Mouse (Mus musculus) adipocyte (in vitro differentiated cells): Measurements from ENCODE around the gene Ube2b.

Experiments used
- DNase-seq: peaks from one replicate; pipeline ENCODE4 v3.0.0-alpha.2; 2016; ENCODE audit warnings: low spot score

The Ube2b gene

DNA sequence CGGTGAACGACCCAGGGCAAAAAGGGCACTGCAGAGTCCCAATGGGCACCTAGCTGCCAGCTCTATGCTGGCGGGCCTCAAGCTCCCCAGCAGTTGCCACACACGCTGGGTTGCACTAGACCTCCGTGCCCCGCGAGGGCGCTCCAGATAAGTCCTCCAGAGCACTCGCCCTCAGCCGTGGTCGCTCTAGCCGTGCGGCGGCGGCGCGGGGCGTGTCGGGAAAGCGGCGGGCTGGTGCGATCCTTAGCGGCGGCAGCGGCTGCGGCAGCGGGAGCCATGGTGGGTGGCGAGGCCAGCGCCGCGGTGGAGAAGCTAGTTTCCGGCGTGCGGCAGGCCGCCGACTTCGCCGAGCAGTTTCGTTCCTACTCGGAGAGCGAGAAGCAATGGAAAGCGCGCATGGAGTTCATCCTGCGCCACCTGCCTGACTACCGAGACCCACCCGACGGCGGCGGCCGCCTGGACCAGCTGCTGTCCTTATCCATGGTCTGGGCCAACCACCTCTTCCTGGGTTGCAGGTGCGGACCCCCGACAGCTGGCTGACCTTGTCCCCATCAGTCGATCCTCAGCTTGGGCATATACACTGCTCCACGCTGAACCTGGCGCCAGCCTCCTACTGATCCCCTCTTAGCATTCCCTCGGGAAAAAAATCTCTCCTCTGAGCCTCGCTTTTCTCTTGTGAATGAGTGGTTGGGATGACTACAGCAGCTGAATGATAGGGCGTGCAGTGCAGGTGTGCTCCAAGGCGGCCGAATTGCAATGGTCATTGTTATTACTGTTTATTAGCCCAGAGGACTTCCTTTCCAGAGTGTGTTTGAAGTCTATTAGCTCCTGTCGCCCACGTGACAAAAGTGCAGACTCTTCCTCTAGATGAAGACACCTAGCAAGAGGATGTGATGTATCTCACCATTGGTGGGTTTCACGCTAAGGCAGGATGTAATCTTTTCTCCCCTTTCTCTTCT lies 32.8 kb downstream of the Ube2b start, which contains the start of gene Cdkn2aipnl:
TSS of gene Cdkn2aipnl (plus strand) at position 219 of the 959 bp plus-strand sequence.
- DNase-seq: peak; percentile 94

- no peak for DNase-seq
Observed at GRCm38 (mm10) chr11:51966651-51967050, 33.9 kb downstream of the Ube2b start.

GRCm38 (mm10) chr11:51962277-51962676 lies 38.3 kb downstream of the Ube2b start:
- DNase-seq: no peak

- no peak for DNase-seq
Observed at GRCm38 (mm10) chr11:51961761-51962160, 38.8 kb downstream of the Ube2b start.

- peak; percentile 80 for DNase-seq
Observed at GRCm38 (mm10) chr11:51960967-51961471, 39.5 kb downstream of the Ube2b start.

GRCm38 (mm10) chr11:51960061-51960460 lies 40.5 kb downstream of the Ube2b start:
- DNase-seq: no peak

DNA sequence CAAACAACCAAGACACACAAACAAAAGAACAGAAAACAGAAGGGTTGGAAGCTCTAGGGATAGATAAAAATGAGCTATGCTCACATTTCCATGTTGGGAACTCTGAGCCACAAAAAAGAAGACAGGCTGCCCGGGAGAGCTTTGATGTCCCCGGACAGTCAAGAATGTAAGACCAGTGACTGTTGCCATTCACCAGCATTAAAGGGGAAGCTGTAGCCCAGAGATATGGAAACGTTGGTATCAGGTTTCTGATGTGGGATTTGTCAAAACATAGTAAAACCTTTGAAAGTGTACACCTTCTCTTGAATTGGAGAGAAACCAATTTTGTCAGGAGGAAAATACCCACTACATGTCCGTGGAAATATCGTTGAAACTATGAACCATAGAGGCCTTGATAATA lies 41.1 kb downstream of the Ube2b start:
- no peak for DNase-seq

DNA sequence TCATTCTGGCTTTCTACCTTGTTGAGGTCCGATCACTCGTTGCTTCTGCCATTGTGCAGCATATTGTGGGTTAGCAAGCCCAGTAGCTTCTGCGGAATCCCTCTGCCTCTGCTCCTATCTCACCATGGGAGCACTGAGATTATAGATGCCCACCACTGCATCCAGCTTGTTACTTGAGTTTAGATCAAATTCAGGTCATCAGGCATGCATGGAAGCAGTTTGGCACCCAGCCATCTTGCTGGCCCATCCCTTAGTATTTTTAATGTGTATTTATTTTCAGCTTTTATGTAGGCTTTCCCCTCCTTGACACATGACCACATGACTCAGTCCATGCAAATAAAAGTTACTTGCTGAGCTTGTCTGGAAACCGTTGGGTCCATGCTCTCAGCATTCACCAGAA lies 42.8 kb downstream of the Ube2b start:
- DNase-seq: no peak

DNA sequence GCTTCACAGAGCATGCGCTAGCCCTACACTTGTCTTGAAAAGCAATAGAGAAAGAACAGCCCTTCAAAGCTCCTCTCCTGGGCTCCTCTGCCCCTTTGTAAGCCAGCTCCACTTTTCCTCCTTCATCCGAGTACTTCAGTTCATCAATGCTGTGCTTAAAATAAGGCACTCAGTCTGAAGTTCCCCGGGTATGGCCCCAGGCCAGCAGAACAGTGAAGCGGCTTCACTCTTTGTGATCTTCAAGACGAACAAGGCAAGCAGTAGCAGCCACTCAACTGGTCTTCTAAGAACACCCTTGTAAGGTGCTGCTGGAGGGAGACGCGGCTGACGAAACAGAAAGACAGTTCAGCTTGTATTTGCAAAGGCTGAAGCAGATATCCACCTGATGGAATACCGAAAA lies 44.5 kb downstream of the Ube2b start:
- no peak for DNase-seq

DNA sequence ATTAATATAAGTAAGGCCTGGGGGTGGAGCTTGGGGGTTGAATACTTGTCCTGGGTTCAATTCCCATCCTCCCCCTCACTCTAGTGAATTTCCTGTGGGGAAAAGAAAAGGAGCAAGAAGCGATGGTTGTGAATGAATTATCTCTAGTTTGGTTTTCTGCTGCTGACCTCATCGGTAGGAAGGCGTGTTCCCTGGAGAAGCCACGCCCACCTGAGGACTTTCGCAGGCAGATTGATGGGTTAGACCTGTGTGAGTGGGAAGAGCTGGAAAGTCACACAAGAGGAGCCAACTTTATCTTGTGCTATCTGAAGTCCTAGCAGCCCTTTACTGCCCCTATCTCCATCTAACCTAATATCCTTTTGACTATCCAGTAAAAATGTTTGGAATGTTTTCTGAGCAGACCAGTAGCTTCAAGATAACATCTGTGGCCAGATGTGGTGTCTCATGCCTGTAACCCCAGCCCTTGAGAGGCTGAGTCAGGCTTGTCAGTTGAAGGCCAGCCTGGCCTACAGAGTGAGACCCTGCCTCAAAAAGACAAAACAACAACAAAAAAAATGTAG lies 48.6 kb downstream of the Ube2b start:
- no peak for DNase-seq

DNA sequence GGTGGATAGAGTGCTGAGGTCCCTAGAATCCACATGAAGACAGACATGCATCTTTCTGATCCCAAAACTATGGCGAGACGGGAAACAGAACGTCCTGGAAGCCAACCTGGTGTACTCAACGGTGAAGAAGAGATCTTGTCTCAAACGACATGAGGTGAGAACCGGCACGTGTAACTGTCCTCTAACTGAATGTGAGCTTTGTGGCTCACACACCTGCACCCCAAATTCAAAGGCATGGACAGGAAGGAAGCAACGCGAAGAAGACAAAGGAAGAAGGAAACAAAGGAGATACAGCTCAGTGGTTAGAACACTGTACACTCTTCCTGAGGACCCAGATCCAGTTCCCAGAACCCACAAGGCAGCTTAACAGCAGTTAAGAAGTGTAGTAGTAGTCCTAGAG lies 50.6 kb downstream of the Ube2b start:
- DNase-seq: no peak

GRCm38 (mm10) chr11:51949155-51949840 lies 51.3 kb downstream of the Ube2b start:
- no peak for DNase-seq

- no peak for DNase-seq
Observed at GRCm38 (mm10) chr11:51946144-51946543, 54.4 kb downstream of the Ube2b start.

- DNase-seq: no peak
Observed at GRCm38 (mm10) chr11:51945548-51945947, 55.0 kb downstream of the Ube2b start.

DNA sequence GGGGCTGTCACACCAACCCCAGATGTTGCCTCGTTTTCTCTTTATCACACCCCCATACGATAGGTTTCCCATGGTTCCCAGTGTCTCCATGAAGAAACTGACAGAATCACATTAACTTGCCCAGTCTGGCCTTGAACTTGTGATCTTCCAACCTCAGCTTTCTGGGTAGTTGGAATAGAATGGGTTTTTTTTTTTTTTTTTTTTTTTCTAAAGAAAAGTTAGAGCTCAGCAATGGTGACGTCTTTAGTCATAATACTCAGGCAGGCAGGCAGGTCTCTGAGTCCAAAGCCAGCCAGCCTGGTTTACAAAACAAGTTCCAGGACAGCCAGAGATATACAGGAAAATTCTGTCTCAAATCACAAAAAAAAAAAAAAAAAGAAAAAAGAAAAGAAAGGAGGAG lies 56.3 kb downstream of the Ube2b start:
- no peak for DNase-seq

- DNase-seq: no peak
Observed at GRCm38 (mm10) chr11:51943500-51943841, 57.1 kb downstream of the Ube2b start.

DNA sequence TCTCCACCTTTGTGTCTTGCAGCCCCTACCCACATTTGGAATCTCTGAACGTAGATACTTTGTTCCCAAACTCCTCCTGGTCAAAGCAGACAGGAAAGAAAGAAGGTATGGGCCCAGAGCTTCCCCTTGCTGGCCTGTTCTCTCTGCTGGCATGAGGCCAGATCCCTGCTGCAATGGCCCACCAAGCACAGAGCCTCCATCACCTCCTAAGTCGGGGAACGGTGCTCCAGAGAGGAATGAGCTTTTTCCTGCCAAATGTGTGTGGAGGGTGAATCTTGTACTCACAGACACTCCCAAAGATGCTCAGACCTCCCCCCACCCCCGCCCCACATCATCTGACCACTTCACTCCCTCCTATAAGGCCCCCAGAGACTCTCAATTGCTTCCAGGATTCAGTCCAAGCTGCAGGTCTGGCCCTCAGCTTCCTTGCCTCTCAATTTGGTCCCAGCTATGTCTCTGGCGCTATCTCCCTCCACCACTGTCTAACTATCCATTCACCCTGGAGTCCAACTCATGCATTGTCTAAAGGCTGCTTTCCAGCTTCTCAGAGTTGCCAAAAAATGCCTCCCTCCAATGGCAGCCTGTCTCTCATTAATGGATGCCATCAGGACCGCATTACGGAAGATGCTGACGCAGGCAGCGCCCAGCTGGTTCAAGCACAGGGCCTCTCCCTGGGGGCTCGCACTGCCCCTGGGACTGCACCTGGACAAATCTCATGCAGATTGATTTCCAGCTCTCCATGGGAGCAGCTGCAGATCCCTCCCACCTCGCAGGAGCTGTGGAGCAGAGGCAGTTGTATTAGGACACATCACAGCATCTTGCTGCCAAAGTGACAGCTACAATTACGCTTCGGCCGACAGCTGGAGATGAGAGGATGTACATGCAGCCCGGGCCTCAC lies 57.7 kb downstream of the Ube2b start:
- no peak for DNase-seq

- DNase-seq: peak; percentile 76
Observed at GRCm38 (mm10) chr11:51940511-51940955, 60.0 kb downstream of the Ube2b start.

GRCm38 (mm10) chr11:51939590-51939955 lies 61.0 kb downstream of the Ube2b start:
- DNase-seq: no peak

GRCm38 (mm10) chr11:51938817-51939589 lies 61.6 kb downstream of the Ube2b start:
- DNase-seq: no peak

DNA sequence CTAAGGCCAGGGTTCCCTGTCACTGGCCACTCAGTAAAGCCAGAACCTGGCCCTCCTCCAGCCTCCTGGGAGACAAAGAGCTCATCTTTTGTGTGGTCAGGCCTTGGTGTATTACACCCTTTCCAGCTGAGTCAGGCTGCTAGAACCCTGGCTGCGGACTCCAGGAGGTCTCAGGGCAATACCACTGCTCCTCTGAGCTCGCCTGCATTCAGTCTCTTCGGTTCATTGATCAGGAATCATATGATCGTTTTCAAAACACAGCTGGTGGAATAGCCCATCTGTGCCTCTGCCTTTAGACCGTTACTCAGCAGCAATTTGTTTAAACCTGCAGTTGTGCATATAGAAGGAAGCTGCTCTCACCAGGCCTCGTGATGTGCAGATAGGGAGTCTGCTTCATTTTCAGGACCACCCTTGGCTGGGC lies 63.2 kb downstream of the Ube2b start:
- no peak for DNase-seq
